Mouse (Mus musculus): Measurements from ENCODE around the gene Fgfrl1.

GRCm38 (mm10) chr5:108714149-108714548 lies 22.0 kb downstream of the Fgfrl1 start:
- TF ChIP-seq CTCF (IDR thresholded peaks at IDR 0.05; ENCODE audit: low read depth) (no peak), EP300 (IDR thresholded peaks at IDR 0.05; ENCODE audit: low read depth) (no peak)

All from heart, postnatal 0 days (tissue).